ENCODE assay signal across 25 mouse cellular contexts in genomic region chr3:51325475-51325874, GRCm38 (mm10). TPM values are rescaled to one million over a fixed set of nuclear protein-coding genes. Genes with fewer than 3 reads are reported as not detected.
A peak's percentile ranks its signal among the peaks of the same experiment; 100 is the strongest.
DNase-seq lines count a peak whose midpoint lies in the region; ATAC-seq and TF ChIP-seq lines count a peak whose summit lies in the region.
"Had no signal": no experiment of that assay in that cellular context is flagged by ENCODE, and none has a peak within 500 bp of the region (broad histone marks: within the 10 kb centered on the region; RNA-seq: fewer than 3 reads in every experiment).

No protein-coding gene starts in this region.

- H3K27ac ChIP-seq in intestine, postnatal 0 days (ENCODE audit: low read depth, low read length): no peak overlapping the region
- no peak overlapping the region for H3K27ac ChIP-seq in intestine, embryonic 16.5 days (ENCODE audit: low read length)
- H3K27ac ChIP-seq in lung, embryonic 14.5 days (ENCODE audit: low read depth): no peak overlapping the region
- H3K27ac ChIP-seq: forebrain, embryonic 13.5 days; hindbrain, embryonic 12.5 days; hindbrain, postnatal 0 days; intestine, embryonic 15.5 days; midbrain, embryonic 12.5 days had no signal

- CTCF ChIA-PET in Patski (lab: Charles Lee): interaction anchor here (0.9 to 3.4 kb wide), 5 partner anchors 9 to 46 kb away, joined by 3 to 9 read pairs (median 3); no protein-coding TSS in a partner anchor

- no peaks in the 10 kb centered on the region for H3K9me3 ChIP-seq in intestine, postnatal 0 days (ENCODE audit: control insufficient read depth)
- no peaks in the 10 kb centered on the region for H3K9me3 ChIP-seq in intestine, embryonic 16.5 days (ENCODE audit: control insufficient read depth, low read length)
- H3K9me3 ChIP-seq in lung, embryonic 14.5 days (ENCODE audit: low read depth, low read length): no peaks in the 10 kb centered on the region; the same call in 1 of the 2 replicates
- H3K9me3 ChIP-seq: hindbrain, embryonic 12.5 days; intestine, embryonic 15.5 days had no signal

- WGBS in intestine, postnatal 0 days: 82% methylated on average over 1 of the region's 1 CpGs
- WGBS in intestine, embryonic 16.5 days: 79% methylated on average over 1 of the region's 1 CpGs
- WGBS in lung, embryonic 14.5 days: 85% methylated on average over 1 of the region's 1 CpGs

- in situ Hi-C loops in Patski (cut with MboI; ENCODE audit: low pct_unique_long_range_greater_than_20kb): loop anchor here (25.0 kb wide), 1 partner anchor 888 kb away; the partner anchor contains the start of gene Slc7a11

- no peaks in the 10 kb centered on the region for H3K27me3 ChIP-seq in intestine, postnatal 0 days (replicated peaks; ENCODE audit: control insufficient read depth, insufficient read depth, low read length)
- no peaks in the 10 kb centered on the region for H3K27me3 ChIP-seq in intestine, embryonic 16.5 days (replicated peaks; ENCODE audit: control insufficient read depth, insufficient read depth, low read length)
- no peaks in the 10 kb centered on the region for H3K27me3 ChIP-seq in lung, embryonic 14.5 days (ENCODE audit: insufficient read depth, low read length)
- H3K27me3 ChIP-seq in Patski: no peaks in the 10 kb centered on the region
- H3K27me3 ChIP-seq: forebrain, embryonic 13.5 days; hindbrain, embryonic 12.5 days; intestine, embryonic 15.5 days; midbrain, embryonic 12.5 days had no signal

- POLR2A ChIA-PET in Patski (lab: Charles Lee): no interaction called here

- H3K36me3 ChIP-seq in intestine, postnatal 0 days (ENCODE audit: control insufficient read depth, insufficient read depth): peaks cover 19% of the 10 kb centered on the region
- H3K36me3 ChIP-seq in intestine, embryonic 16.5 days (ENCODE audit: control insufficient read depth, insufficient read depth, low read length): 0 out of 2 replicates have a peak, but pooled peaks cover 3% of the 10 kb centered on the region
- peaks cover 8% of the 10 kb centered on the region; the same call in 1 of the 2 replicates for H3K36me3 ChIP-seq in lung, embryonic 14.5 days (ENCODE audit: insufficient read depth)
- H3K36me3 ChIP-seq: intestine, embryonic 15.5 days had no signal

- no peak for DNase-seq in lung, embryonic 14.5 days
- DNase-seq in lung, postnatal 25 days (ENCODE audit: low spot score): no peak
- no peak for DNase-seq in Patski (ENCODE audit: low read depth, low spot score)
- DNase-seq in thymus, postnatal 25 days: no peak
- DNase-seq in left cerebral cortex, adult 18-20 months (ENCODE audit: low spot score in 2 of 2): no peak
- DNase-seq: adrenal gland, postnatal 14 days; cerebellum, adult 11 months; cerebellum, adult 9-10 months; cerebellum, postnatal 36 days; gastrocnemius, postnatal 25 days; heart, adult 11 months; heart, postnatal 36 days; kidney, adult 9 months; kidney, postnatal 14 days; lung, adult 18-20 months; lung, postnatal 36 days; thymus, postnatal 14 days had no signal

- 0 out of 2 replicates have a peak, but pooled peaks cover 4% of the 10 kb centered on the region for H3K4me1 ChIP-seq in intestine, postnatal 0 days (replicated peaks; ENCODE audit: control insufficient read depth, insufficient read depth, low read length)
- no peaks in the 10 kb centered on the region for H3K4me1 ChIP-seq in intestine, embryonic 16.5 days (ENCODE audit: control insufficient read depth, insufficient read depth, low read length)
- H3K4me1 ChIP-seq in lung, embryonic 14.5 days (ENCODE audit: insufficient read depth): no peaks in the 10 kb centered on the region; the same call in 1 of the 2 replicates
- H3K4me1 ChIP-seq: hindbrain, embryonic 12.5 days; intestine, embryonic 15.5 days; midbrain, embryonic 12.5 days had no signal

- ATAC-seq in intestine, postnatal 0 days: no peak
- no peak for ATAC-seq in intestine, embryonic 16.5 days
- no peak for ATAC-seq in lung, embryonic 14.5 days (ENCODE audit: insufficient read depth)
- no peak for ATAC-seq in Patski
- ATAC-seq: forebrain, embryonic 13.5 days; hindbrain, postnatal 0 days; intestine, embryonic 15.5 days had no signal

- no peak overlapping the region for H3K9ac ChIP-seq in intestine, postnatal 0 days (ENCODE audit: low read depth, low read length)
- H3K9ac ChIP-seq in intestine, embryonic 16.5 days (ENCODE audit: low read depth, low read length): no peak overlapping the region
- H3K9ac ChIP-seq in lung, embryonic 14.5 days: no peak overlapping the region
- H3K9ac ChIP-seq: forebrain, embryonic 13.5 days; hindbrain, embryonic 12.5 days; intestine, embryonic 15.5 days; midbrain, embryonic 12.5 days had no signal

- no peak overlapping the region for H3K4me2 ChIP-seq in intestine, postnatal 0 days (replicated peaks; ENCODE audit: low read depth)
- no peak overlapping the region for H3K4me2 ChIP-seq in intestine, embryonic 16.5 days (ENCODE audit: low read depth, low read length)
- no peak overlapping the region for H3K4me2 ChIP-seq in lung, embryonic 14.5 days
- H3K4me2 ChIP-seq: forebrain, embryonic 13.5 days; heart, embryonic 11.5 days; hindbrain, embryonic 12.5 days; intestine, embryonic 15.5 days; midbrain, embryonic 12.5 days had no signal

- peak; percentile 36; the same call in 1 of the 2 replicates for TF ChIP-seq CTCF in intestine, postnatal 0 days (IDR thresholded peaks at IDR 0.05; ENCODE audit: low read depth)
- TF ChIP-seq CTCF in lung, embryonic 14.5 days (IDR thresholded peaks at IDR 0.05; ENCODE audit: low read depth): 0 out of 2 replicates have a peak, but pooled peaks have one; percentile 2
- peak; percentile 51 for TF ChIP-seq CTCF in Patski (IDR thresholded peaks at IDR 0.05)

- H3K4me3 ChIP-seq in intestine, postnatal 0 days (ENCODE audit: low read depth, low read length): no peak overlapping the region
- no peak overlapping the region for H3K4me3 ChIP-seq in intestine, embryonic 16.5 days (ENCODE audit: low read length)
- H3K4me3 ChIP-seq in lung, embryonic 14.5 days (ENCODE audit: low read depth, low read length): no peak overlapping the region
- H3K4me3 ChIP-seq: forebrain, embryonic 13.5 days; hindbrain, embryonic 12.5 days; intestine, embryonic 15.5 days; midbrain, embryonic 12.5 days had no signal

RNA-seq across cellular contexts. Expression of gene Elf2, which starts 15.0 kb away (rescaled TPM):
- polyA plus RNA-seq in intestine, postnatal 0 days (2015; fragmentation: Nextera tagmentation; extraction: Ambion mirVana): 38.6 and 40.7 TPM in 2 replicates
- 43.4 and 53.5 TPM in 2 replicates for polyA plus RNA-seq in intestine, embryonic 16.5 days (2015; fragmentation: Nextera tagmentation; extraction: Ambion mirVana)
- 59.4 and 60.8 TPM in 2 replicates for polyA plus RNA-seq in lung, embryonic 14.5 days (2014; fragmentation: Nextera tagmentation; extraction: Ambion mirVana)
- polyA plus RNA-seq in Patski (2021): 69.6 TPM
- 10 to 100 TPM; 58.3 to 60.2 TPM for total RNA-seq in left cerebral cortex, adult 18-20 months (2021)
